Mouse (Mus musculus) intestine, embryonic 16.5 days (tissue): Measurements from ENCODE around the gene Stk17b. TPM values are rescaled to one million over a fixed set of nuclear protein-coding genes. Genes with fewer than 3 reads are reported as not detected.
A peak's percentile ranks its signal among the peaks of the same experiment; 100 is the strongest.

Experiments used
- ATAC-seq: fragments of 200-750 bp; cut with Nextera tagmentation; 2 replicates; pipeline ENCODE4 v1.8.0; 2017; ENCODE audit warnings: moderate TSS enrichment, moderate library complexity
- H3K27ac ChIP-seq: fragments of 300-500 bp; sonication (generic); 2 replicates; pipeline ENCODE4 v1.5.1; 2014; ENCODE audit warnings: mild to moderate bottlenecking, low read length
- H3K27me3 ChIP-seq: fragments of 300-500 bp; sonication (generic); replicated peaks from 2 replicates; pipeline ENCODE4 v1.6.1; 2014; ENCODE audit warnings: low read length, control low read depth, mixed read lengths; ENCODE audit not compliant: control insufficient read depth, insufficient read depth
- H3K36me3 ChIP-seq: fragments of 300-500 bp; sonication (generic); 2 replicates; pipeline ENCODE4 v1.6.1; 2014; ENCODE audit warnings: low read length, control low read depth; ENCODE audit not compliant: control insufficient read depth, insufficient read depth
- H3K4me1 ChIP-seq: fragments of 300-500 bp; sonication (generic); 2 replicates; pipeline ENCODE4 v1.6.1; 2014; ENCODE audit warnings: low read length, control low read depth, mixed read lengths; ENCODE audit not compliant: control insufficient read depth, insufficient read depth
- H3K4me2 ChIP-seq: fragments of 300-500 bp; sonication (generic); 2 replicates; pipeline ENCODE4 v1.6.1; 2014; ENCODE audit warnings: low read depth, low read length, control low read depth
- H3K4me3 ChIP-seq: fragments of 300-500 bp; sonication (generic); 2 replicates; pipeline ENCODE4 v1.5.1; 2014; ENCODE audit warnings: mild to moderate bottlenecking, low read length
- H3K9ac ChIP-seq: fragments of 300-500 bp; sonication (generic); 2 replicates; pipeline ENCODE4 v1.6.1; 2014; ENCODE audit warnings: low read depth, low read length
- H3K9me3 ChIP-seq: fragments of 300-500 bp; sonication (generic); 2 replicates; pipeline ENCODE4 v1.6.1; 2016; ENCODE audit warnings: low read length, control low read depth; ENCODE audit not compliant: control insufficient read depth
- WGBS: fragments of 180-500 bp; shearing (Covaris S2); extraction: QIAGEN DNeasy Blood & Tissue Kit; methylation state at CpG from one replicate; pipeline ENCODE4 v1.1.7; 2014; 5-methylcytosine and 5-hydroxymethylcytosine counted together
- polyA plus RNA-seq: library from polyadenylated mRNA; unstranded; fragments of >200 nt; fragmentation: Nextera tagmentation; extraction: Ambion mirVana; gene quantifications from 2 replicates; pipeline ENCODE4 v1.2.1, GENCODE M21; 2015

The Stk17b gene
- polyA plus RNA-seq, 1 experiment from 2014 or later = 16.1 TPM

DNA sequence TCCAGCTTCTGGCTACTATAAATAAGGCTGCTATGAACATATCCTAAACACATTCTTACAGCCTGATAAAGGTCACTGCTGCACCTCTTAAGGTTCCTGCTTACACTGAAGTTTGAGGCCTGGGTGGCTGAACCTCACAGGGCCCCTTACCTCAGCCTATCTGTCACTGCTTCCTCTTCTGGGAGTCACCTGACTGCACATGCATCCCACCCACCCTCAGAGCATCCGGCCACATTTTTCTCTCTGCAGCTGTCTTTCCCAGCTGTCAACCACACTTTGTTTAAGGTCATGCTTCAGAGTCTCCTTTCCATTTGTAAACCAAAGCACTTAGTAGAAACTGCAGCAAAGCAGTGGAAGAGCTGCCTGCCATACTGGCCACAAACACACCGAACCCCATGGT lies 6.3 kb upstream of the Stk17b start:
- Histone ChIP-seq H3K36me3 (no peaks in the 10 kb centered on the region), H3K9me3 (no peaks in the 10 kb centered on the region), H3K9ac (no peak overlapping the region), H3K4me2 (no peak overlapping the region), H3K27me3 (no peaks in the 10 kb centered on the region), H3K27ac (no peak overlapping the region), H3K4me1 (no peaks in the 10 kb centered on the region), H3K4me3 (no peak overlapping the region)
- no peak for ATAC-seq
- 70% methylated on average over 2 of the region's 2 CpGs for WGBS

DNA sequence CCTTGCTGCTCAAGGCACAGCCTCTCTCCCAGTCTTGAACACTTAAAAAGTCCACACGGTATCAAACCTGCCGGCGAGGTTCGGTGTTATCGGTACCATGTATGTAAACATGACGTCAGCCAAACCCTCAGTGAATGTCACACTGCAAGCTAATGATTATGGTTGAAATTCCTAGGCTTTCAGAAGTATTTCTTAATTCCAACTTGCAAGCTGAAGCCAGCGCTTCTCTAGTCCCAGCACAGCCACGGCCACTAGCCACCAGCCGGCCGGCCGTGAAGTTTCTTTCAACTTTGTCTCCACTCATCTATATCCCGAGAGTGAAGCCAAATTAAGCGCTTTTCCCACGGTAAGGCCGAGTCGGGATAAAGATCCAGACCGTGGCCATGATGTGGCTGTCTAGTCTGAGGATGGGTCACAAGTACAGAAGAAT lies 718 bp downstream of the Stk17b start:
- under 1% methylated on average over 17 of the region's 17 CpGs for WGBS
- peak; percentile 19 for ATAC-seq
- Histone ChIP-seq H3K4me1 (no peaks in the 10 kb centered on the region), H3K27ac (peak overlapping the region; percentile 86), H3K9ac (peak overlapping the region; percentile 91), H3K4me3 (peak overlapping the region; percentile 84), H3K27me3 (no peaks in the 10 kb centered on the region), H3K9me3 (no peaks in the 10 kb centered on the region), H3K4me2 (peak overlapping the region; percentile 62), H3K36me3 (no peaks in the 10 kb centered on the region)

DNA sequence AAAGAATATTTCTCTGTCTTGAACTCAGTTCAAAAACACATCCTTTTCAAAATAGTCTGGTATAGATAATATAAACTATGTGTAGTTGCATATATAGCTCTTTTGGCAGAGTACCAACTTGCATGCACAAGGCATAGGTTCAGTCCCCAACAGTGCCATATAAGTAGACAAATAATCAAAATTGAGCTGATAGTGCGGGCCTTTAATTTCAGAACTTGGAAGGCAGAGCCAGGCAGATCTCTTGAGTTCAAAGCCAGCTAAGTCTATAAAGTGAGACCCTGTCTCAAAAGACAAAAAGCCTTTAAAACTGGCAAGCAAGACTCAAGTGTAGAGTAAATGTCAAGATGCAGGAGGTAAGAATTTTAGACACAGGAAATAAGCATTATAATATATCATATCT lies 2.1 kb downstream of the Stk17b start:
- WGBS = 90% methylated on average over 1 of the region's 1 CpGs
- Histone ChIP-seq H3K9me3 (no peaks in the 10 kb centered on the region), H3K27ac (no peak overlapping the region), H3K36me3 (no peaks in the 10 kb centered on the region), H3K4me3 (no peak overlapping the region), H3K27me3 (no peaks in the 10 kb centered on the region), H3K9ac (no peak overlapping the region), H3K4me2 (no peak overlapping the region), H3K4me1 (no peaks in the 10 kb centered on the region)
- ATAC-seq = no peak

DNA sequence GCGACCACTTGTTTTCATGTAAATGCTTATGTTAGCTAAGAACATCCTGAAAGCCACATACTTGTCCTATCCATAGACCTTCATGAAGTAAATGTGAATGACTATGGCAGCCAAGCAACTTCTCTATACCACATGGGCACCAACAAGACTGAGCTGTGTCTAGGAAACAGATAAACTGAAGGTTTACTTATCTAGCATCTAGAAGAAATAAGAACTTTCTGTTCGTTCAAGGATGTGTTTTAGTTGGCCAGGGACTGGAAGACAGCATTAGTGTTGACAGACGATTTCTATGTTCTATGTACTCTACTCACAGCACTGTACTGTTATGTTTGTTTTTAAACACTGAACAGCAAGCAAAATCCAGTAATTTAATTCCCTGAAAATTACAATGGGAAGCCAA lies 2.9 kb downstream of the Stk17b start:
- H3K36me3 ChIP-seq = no peaks in the 10 kb centered on the region
- H3K27me3 ChIP-seq = no peaks in the 10 kb centered on the region
- no peak overlapping the region for H3K9ac ChIP-seq
- no peak overlapping the region for H3K4me2 ChIP-seq
- no peaks in the 10 kb centered on the region for H3K9me3 ChIP-seq
- H3K4me3 ChIP-seq = no peak overlapping the region
- WGBS = 91% methylated on average over 3 of the region's 3 CpGs
- ATAC-seq = no peak
- no peak overlapping the region for H3K27ac ChIP-seq
- no peaks in the 10 kb centered on the region for H3K4me1 ChIP-seq

DNA sequence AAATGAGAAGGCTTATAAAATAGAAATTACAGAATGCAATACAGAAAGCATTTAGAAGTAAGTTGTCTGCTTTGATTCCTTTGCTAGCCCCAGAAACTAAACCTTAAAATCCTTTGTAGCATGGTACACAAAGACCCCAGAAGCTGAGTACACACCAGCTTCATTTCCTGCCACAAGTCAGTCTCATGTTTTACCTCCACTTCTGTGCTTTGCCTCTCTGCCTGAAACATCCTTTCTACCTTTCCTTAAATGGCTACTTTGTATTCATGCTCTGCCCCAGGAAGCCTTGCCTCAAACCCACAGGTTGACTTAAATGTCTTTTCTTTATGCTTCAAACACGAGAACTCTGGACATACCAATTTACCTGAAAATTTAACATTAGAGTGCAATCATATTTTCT lies 3.7 kb downstream of the Stk17b start:
- WGBS = 88% methylated on average over 1 of the region's 1 CpGs

DNA sequence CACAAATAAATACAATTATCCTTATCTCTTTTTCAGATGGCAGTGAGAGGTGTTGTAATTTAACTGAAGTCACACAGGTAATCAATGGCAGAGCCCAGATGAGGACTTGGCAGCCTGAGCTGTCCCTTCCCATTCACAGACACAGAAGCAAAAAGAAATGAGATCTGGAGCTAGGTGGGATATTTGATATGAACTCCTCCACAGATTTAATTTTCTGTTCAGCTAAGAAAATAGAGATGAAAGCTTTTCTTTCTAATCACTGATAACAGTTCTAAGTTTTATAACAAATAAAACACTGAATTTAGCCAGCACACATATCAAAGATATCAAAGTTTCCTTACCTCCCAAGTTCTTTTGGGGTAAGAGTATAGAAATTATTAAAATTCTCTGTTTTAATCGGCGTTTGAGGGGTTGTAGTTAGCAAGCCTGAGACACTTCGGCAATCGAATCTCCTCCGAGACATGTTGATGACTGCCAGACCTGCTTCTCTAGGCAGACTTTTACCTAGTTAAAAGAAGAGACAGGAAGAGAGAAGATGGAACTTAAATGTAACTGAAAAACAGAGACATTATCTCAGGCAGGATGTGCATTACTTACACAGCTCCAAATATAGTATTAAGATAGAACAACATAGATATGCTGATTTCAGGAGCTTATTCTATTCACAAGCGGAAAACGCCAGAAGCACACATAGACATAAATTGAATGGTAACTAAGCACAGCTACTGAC lies 8.7 kb downstream of the Stk17b start:
- no peak for ATAC-seq

More for the DNA sequence above, 3.7 kb downstream of the Stk17b start:
- Histone ChIP-seq H3K27ac (no peak overlapping the region), H3K4me3 (no peak overlapping the region), H3K36me3 (no peaks in the 10 kb centered on the region), H3K9ac (no peak overlapping the region), H3K4me1 (no peaks in the 10 kb centered on the region), H3K27me3 (no peaks in the 10 kb centered on the region), H3K9me3 (no peaks in the 10 kb centered on the region), H3K4me2 (no peak overlapping the region)
- no peak for ATAC-seq

DNA sequence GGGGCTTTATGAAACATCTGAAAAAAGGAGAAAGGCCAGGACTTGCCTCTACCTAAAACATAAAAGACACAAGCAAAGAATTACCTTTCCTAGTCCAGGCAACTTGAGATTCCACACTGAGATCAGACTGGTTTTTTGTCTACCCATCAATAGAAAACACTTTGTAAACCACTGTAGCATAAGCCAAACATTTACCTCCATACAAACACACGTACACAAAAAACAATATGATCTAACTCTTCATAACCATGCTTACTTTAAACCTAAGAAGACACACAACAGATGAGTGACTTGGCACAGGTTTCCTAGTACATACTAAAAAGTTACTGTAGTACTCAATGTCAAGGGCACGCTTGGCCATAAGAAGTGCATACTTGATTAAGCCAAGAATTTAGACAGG lies 9.5 kb downstream of the Stk17b start:
- Histone ChIP-seq H3K27me3 (no peaks in the 10 kb centered on the region), H3K4me1 (no peaks in the 10 kb centered on the region), H3K9me3 (no peaks in the 10 kb centered on the region), H3K27ac (no peak overlapping the region), H3K4me2 (no peak overlapping the region), H3K9ac (no peak overlapping the region), H3K36me3 (no peaks in the 10 kb centered on the region), H3K4me3 (no peak overlapping the region)
- no peak for ATAC-seq
- 92% methylated on average over 2 of the region's 2 CpGs for WGBS

More for the DNA sequence above, 8.7 kb downstream of the Stk17b start:
- Histone ChIP-seq H3K4me3 (no peak overlapping the region), H3K4me1 (no peaks in the 10 kb centered on the region), H3K27me3 (no peaks in the 10 kb centered on the region), H3K4me2 (no peak overlapping the region), H3K9me3 (no peaks in the 10 kb centered on the region), H3K36me3 (no peaks in the 10 kb centered on the region), H3K27ac (no peak overlapping the region), H3K9ac (no peak overlapping the region)
- 88% methylated on average over 7 of the region's 7 CpGs for WGBS

DNA sequence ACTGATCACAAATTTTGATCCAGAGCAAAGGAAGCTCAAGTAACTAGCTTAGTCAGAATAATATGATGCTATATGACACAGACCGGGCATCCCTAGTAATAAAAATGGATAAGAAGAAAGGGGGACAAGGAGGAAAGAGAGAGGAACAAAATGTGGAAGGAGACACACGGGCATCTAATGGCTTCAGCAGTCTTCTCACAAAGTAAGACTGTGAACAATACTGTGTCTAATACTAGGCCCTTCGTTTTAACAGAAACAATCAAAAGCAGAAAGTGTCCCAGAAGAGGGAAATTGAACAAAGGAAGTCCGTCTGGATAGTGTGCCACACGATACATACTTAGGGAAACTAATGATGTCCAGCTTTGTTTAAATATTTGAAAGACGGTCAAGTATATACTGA lies 10.0 kb downstream of the Stk17b start:
- Histone ChIP-seq H3K36me3 (no peaks in the 10 kb centered on the region), H3K4me2 (no peak overlapping the region), H3K9me3 (no peaks in the 10 kb centered on the region), H3K27ac (no peak overlapping the region), H3K27me3 (no peaks in the 10 kb centered on the region), H3K4me3 (no peak overlapping the region), H3K4me1 (no peaks in the 10 kb centered on the region), H3K9ac (no peak overlapping the region)
- no peak for ATAC-seq
- 76% methylated on average over 6 of the region's 6 CpGs for whole genome bisulfite sequencing

DNA sequence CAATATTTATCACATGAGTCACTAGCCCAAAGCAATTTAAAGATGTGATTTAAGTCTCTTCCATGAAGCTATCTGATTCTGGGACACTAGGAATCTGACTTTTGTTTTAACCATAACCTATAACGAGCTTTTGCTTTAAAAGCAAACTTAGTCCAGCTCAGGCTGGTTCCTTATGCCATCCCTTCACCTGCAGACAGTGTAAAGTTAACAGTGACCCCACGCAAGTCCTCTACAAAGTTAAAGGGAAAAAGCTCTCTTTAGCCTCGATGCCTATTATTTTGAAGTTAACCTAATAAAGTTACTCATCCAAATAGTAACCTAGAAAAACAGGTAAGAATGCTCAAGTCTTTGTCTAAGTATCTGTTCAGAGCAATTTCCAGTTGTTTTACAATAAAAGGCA lies 10.5 kb downstream of the Stk17b start:
- H3K4me1 ChIP-seq = no peaks in the 10 kb centered on the region
- no peak overlapping the region for H3K4me2 ChIP-seq
- WGBS = 84% methylated on average over 3 of the region's 3 CpGs
- ATAC-seq = no peak
- no peaks in the 10 kb centered on the region for H3K9me3 ChIP-seq
- no peaks in the 10 kb centered on the region for H3K27me3 ChIP-seq
- no peak overlapping the region for H3K9ac ChIP-seq
- no peaks in the 10 kb centered on the region for H3K36me3 ChIP-seq
- H3K27ac ChIP-seq = no peak overlapping the region
- no peak overlapping the region for H3K4me3 ChIP-seq

DNA sequence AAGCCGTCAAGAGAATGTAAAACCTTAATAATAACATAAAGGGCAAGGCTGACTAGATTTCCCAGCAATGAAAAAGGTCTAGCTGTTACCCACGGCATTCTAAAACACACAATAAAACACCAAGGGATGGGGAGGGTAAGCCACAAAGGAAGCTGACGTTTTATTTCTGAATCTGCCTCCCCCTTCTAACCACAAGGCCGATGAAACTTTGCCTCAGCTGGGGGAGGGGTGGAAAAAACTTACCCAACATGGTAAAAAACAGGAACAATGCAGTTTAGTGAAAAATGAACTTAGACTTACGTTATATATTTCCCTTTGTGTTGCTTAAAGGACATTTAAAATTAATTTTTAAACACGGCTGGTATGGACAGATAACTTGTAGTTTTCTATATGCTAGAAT lies 11.0 kb downstream of the Stk17b start:
- Histone ChIP-seq H3K27ac (no peak overlapping the region), H3K9me3 (no peaks in the 10 kb centered on the region), H3K36me3 (no peaks in the 10 kb centered on the region), H3K9ac (no peak overlapping the region), H3K4me2 (no peak overlapping the region), H3K4me3 (no peak overlapping the region), H3K4me1 (no peaks in the 10 kb centered on the region), H3K27me3 (no peaks in the 10 kb centered on the region)
- WGBS = 64% methylated on average over 6 of the region's 6 CpGs
- no peak for ATAC-seq
